Mouse (Mus musculus): ENCODE data around the gene Kirrel.

The Kirrel gene

GRCm38 (mm10) chr3:87076899-87077298 lies 97.6 kb downstream of the Kirrel start:
- no peak for DNase-seq

GRCm38 (mm10) chr3:87076161-87076560 lies 98.4 kb downstream of the Kirrel start:
- DNase-seq, result no peak

- peak; percentile 34 for DNase-seq
These were observed 101.7 kb downstream of the Kirrel start for GRCm38 (mm10) chr3:87072612-87073515.

- no peak for DNase-seq
These were observed 102.4 kb downstream of the Kirrel start for GRCm38 (mm10) chr3:87072191-87072590.

- no peak for DNase-seq
These were observed 107.1 kb downstream of the Kirrel start for GRCm38 (mm10) chr3:87067396-87067975.

GRCm38 (mm10) chr3:87053939-87054338 lies 120.6 kb downstream of the Kirrel start:
- DNase-seq, result no peak

- no peak for DNase-seq
These were observed 126.7 kb downstream of the Kirrel start for GRCm38 (mm10) chr3:87047801-87048200.

- no peak for DNase-seq
These were observed 132.8 kb downstream of the Kirrel start for GRCm38 (mm10) chr3:87041733-87042132.

GRCm38 (mm10) chr3:87038500-87038899 lies 136.0 kb downstream of the Kirrel start:
- no peak for DNase-seq

GRCm38 (mm10) chr3:87034061-87034460 lies 140.5 kb downstream of the Kirrel start:
- DNase-seq, result no peak

GRCm38 (mm10) chr3:87033357-87033756 lies 141.2 kb downstream of the Kirrel start:
- peak; percentile 66 for DNase-seq

- peak; percentile 46 for DNase-seq
These were observed 143.7 kb downstream of the Kirrel start for GRCm38 (mm10) chr3:87030855-87031254.

Data from layer of hippocampus, adult 9-11 months (tissue).